Mouse (Mus musculus): ENCODE measurements around the gene Olfr1373. TPM values are rescaled to one million over a fixed set of nuclear protein-coding genes. Genes with fewer than 3 reads are reported as not detected.
"Not testable (repeated sequence)": the region's sequence is repeated elsewhere in the genome, so short reads cannot be mapped to it uniquely, and the experiment has no call there.

The Olfr1373 gene
- not detected in 2 replicates for polyA plus RNA-seq (2014; fragmentation: Nextera tagmentation; extraction: Ambion mirVana)

GRCm38 (mm10) chr11:52145428-52145827 is at the start of gene Olfr1373:
Gene Olfr1373, minus strand, starts transcription at chr11:52145528.
- WGBS, result 56% methylated on average over 1 of the region's 1 CpGs

GRCm38 (mm10) chr11:52180651-52181050 is 35.3 kb upstream of the Olfr1373 start:
- WGBS, result 84% methylated on average over 4 of the region's 4 CpGs
- H3K27ac ChIP-seq (ENCODE audit: low read depth); H3K4me1 ChIP-seq (ENCODE audit: insufficient read depth); H3K4me3 ChIP-seq (ENCODE audit: low read depth, low read length); H3K9me3 ChIP-seq (ENCODE audit: low read depth, low read length); DNase-seq; H3K36me3 ChIP-seq (ENCODE audit: insufficient read depth); H3K4me2 ChIP-seq; ATAC-seq (ENCODE audit: insufficient read depth); H3K27me3 ChIP-seq (ENCODE audit: insufficient read depth, low read length); H3K9ac ChIP-seq: not testable (repeated sequence)

More at GRCm38 (mm10) chr11:52145428-52145827, at the start of gene Olfr1373:
- H3K27ac ChIP-seq (ENCODE audit: low read depth); H3K4me1 ChIP-seq (ENCODE audit: insufficient read depth); H3K9me3 ChIP-seq (ENCODE audit: low read depth, low read length); ATAC-seq (ENCODE audit: insufficient read depth); H3K9ac ChIP-seq; DNase-seq; H3K36me3 ChIP-seq (ENCODE audit: insufficient read depth); H3K4me2 ChIP-seq; H3K27me3 ChIP-seq (ENCODE audit: insufficient read depth, low read length); H3K4me3 ChIP-seq (ENCODE audit: low read depth, low read length): not testable (repeated sequence)

GRCm38 (mm10) chr11:52179897-52180296 is 34.6 kb upstream of the Olfr1373 start:
- not testable (repeated sequence) for DNase-seq; H3K4me3 ChIP-seq (ENCODE audit: low read depth, low read length); H3K27me3 ChIP-seq (ENCODE audit: insufficient read depth, low read length); H3K9ac ChIP-seq; H3K27ac ChIP-seq (ENCODE audit: low read depth); H3K4me2 ChIP-seq; H3K4me1 ChIP-seq (ENCODE audit: insufficient read depth); H3K9me3 ChIP-seq (ENCODE audit: low read depth, low read length); H3K36me3 ChIP-seq (ENCODE audit: insufficient read depth); ATAC-seq (ENCODE audit: insufficient read depth)
- TF ChIP-seq CTCF (IDR thresholded peaks at IDR 0.05; ENCODE audit: low read depth), result 0 out of 2 replicates have a peak, but pooled peaks have one; percentile 5
- no CpG with 5 or more reads among the region's 3 CpGs for WGBS

DNA sequence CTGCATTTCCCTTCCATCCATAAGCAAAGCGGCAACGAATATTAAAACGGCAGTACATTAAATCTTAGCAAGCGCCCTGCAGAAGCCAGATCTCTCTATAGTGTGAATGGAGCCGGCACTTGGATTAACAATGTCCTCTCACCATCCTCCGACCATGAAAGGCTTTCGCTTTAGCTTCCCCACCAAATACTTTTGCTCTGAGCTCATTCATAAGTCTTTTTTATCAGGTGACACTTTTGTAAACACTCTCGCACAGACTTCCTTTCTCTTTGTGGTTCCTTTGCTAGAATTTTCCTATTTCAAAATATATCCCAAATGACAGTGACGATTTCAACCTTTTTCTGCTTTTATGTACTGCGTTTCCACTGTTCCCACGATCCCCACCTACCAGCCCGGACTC is 23.1 kb upstream of the Olfr1373 start:
- DNase-seq (peak; percentile 54), ATAC-seq (ENCODE audit: insufficient read depth) (no peak)
- no peak overlapping the region for H3K27ac ChIP-seq (ENCODE audit: low read depth)
- H3K36me3 ChIP-seq (ENCODE audit: insufficient read depth), result no peaks in the 10 kb centered on the region
- peak overlapping the region; percentile 71 for H3K4me2 ChIP-seq
- no peaks in the 10 kb centered on the region for H3K4me1 ChIP-seq (ENCODE audit: insufficient read depth)
- peak overlapping the region; percentile 47 for H3K4me3 ChIP-seq (ENCODE audit: low read depth, low read length)
- WGBS, result 5% methylated on average over 12 of the region's 12 CpGs
- TF ChIP-seq CTCF (IDR thresholded peaks at IDR 0.05; ENCODE audit: low read depth), result no peak
- peaks cover 11% of the 10 kb centered on the region for H3K27me3 ChIP-seq (ENCODE audit: insufficient read depth, low read length)
- H3K9ac ChIP-seq, result peak overlapping the region; percentile 40; the same call in 1 of the 2 replicates
- no peaks in the 10 kb centered on the region for H3K9me3 ChIP-seq (ENCODE audit: low read depth, low read length)

- DNase-seq, result peak; percentile 68
- peak overlapping the region; percentile 34; the same call in 1 of the 2 replicates for H3K9ac ChIP-seq
Measured at GRCm38 (mm10) chr11:52167901-52168302, 22.6 kb upstream of the Olfr1373 start.

GRCm38 (mm10) chr11:52167126-52167525 is 21.8 kb upstream of the Olfr1373 start:
- DNase-seq, result peak; percentile 25
- under 1% methylated on average over 21 of the region's 21 CpGs for WGBS
- Histone ChIP-seq H3K27me3 (ENCODE audit: insufficient read depth, low read length) (peaks cover 11% of the 10 kb centered on the region), H3K36me3 (ENCODE audit: insufficient read depth) (no peaks in the 10 kb centered on the region), H3K4me2 (peak overlapping the region; percentile 71), H3K4me1 (ENCODE audit: insufficient read depth) (no peaks in the 10 kb centered on the region), H3K9me3 (ENCODE audit: low read depth, low read length) (no peaks in the 10 kb centered on the region), H3K4me3 (ENCODE audit: low read depth, low read length) (peak overlapping the region; percentile 47), H3K9ac (no peak overlapping the region), H3K27ac (ENCODE audit: low read depth) (no peak overlapping the region)
- no peak for ATAC-seq (ENCODE audit: insufficient read depth)
- peak; percentile 15; the same call in 1 of the 2 replicates for TF ChIP-seq CTCF (IDR thresholded peaks at IDR 0.05; ENCODE audit: low read depth)

More at GRCm38 (mm10) chr11:52167901-52168302, 22.6 kb upstream of the Olfr1373 start:
- peak; percentile 85 for ATAC-seq (ENCODE audit: insufficient read depth)
- 2% methylated on average over 16 of the region's 42 CpGs for WGBS
- not testable (repeated sequence) for H3K36me3 ChIP-seq (ENCODE audit: insufficient read depth); H3K9me3 ChIP-seq (ENCODE audit: low read depth, low read length); H3K4me1 ChIP-seq (ENCODE audit: insufficient read depth); H3K27ac ChIP-seq (ENCODE audit: low read depth)
- peak overlapping the region; percentile 71 for H3K4me2 ChIP-seq
- peak overlapping the region; percentile 47 for H3K4me3 ChIP-seq (ENCODE audit: low read depth, low read length)
- peaks cover 11% of the 10 kb centered on the region for H3K27me3 ChIP-seq (ENCODE audit: insufficient read depth, low read length)

GRCm38 (mm10) chr11:52163926-52164325 is 18.6 kb upstream of the Olfr1373 start:
- no peak for TF ChIP-seq CTCF (IDR thresholded peaks at IDR 0.05; ENCODE audit: low read depth)
- 0 out of 2 replicates have a peak, but pooled peaks have one; percentile 32 for ATAC-seq (ENCODE audit: insufficient read depth)
- no peak overlapping the region for H3K27ac ChIP-seq (ENCODE audit: low read depth)
- no peak overlapping the region for H3K4me3 ChIP-seq (ENCODE audit: low read depth, low read length)
- no peak overlapping the region for H3K4me2 ChIP-seq
- no peaks in the 10 kb centered on the region for H3K9me3 ChIP-seq (ENCODE audit: low read depth, low read length)
- 28% methylated on average over 10 of the region's 10 CpGs for WGBS
- H3K4me1 ChIP-seq (ENCODE audit: insufficient read depth), result no peaks in the 10 kb centered on the region
- peak; percentile 13 for DNase-seq
- H3K9ac ChIP-seq, result no peak overlapping the region
- no peaks in the 10 kb centered on the region for H3K36me3 ChIP-seq (ENCODE audit: insufficient read depth)
- peaks cover 11% of the 10 kb centered on the region for H3K27me3 ChIP-seq (ENCODE audit: insufficient read depth, low read length)

GRCm38 (mm10) chr11:52143675-52144074 is 1.7 kb downstream of the Olfr1373 start:
- not testable (repeated sequence) for H3K4me1 ChIP-seq (ENCODE audit: insufficient read depth); H3K36me3 ChIP-seq (ENCODE audit: insufficient read depth); H3K27me3 ChIP-seq (ENCODE audit: insufficient read depth, low read length); ATAC-seq (ENCODE audit: insufficient read depth); H3K9me3 ChIP-seq (ENCODE audit: low read depth, low read length); H3K9ac ChIP-seq; H3K4me2 ChIP-seq; H3K4me3 ChIP-seq (ENCODE audit: low read depth, low read length); H3K27ac ChIP-seq (ENCODE audit: low read depth)
- 34% methylated on average over 4 of the region's 4 CpGs for WGBS
- peak; percentile 77 for DNase-seq
- peak; percentile 72 for TF ChIP-seq CTCF (IDR thresholded peaks at IDR 0.05; ENCODE audit: low read depth)
